Mouse (Mus musculus) CH12.LX (cell line): ENCODE data around the gene Krtap17-1. TPM values are rescaled to one million over a fixed set of nuclear protein-coding genes. Genes with fewer than 3 reads are reported as not detected.

Experiments
- DNase-seq: peaks from one replicate; pipeline ENCODE4 v3.0.0-alpha.2; 2013; ENCODE audit errors: extremely low read depth
- H3K27ac ChIP-seq: 2 replicates; pipeline ENCODE4 v1.5.1; 2012; ENCODE audit warnings: low read depth, mild to moderate bottlenecking, control low read depth, moderate library complexity; ENCODE audit not compliant: insufficient read depth
- H3K27me3 ChIP-seq: replicated peaks from 2 replicates; pipeline ENCODE3; 2012; ENCODE audit warnings: inconsistent platforms
- H3K36me3 ChIP-seq, 2 experiments: replicated peaks in 1 of 2; 2 replicates each; pipeline versions ENCODE3 to v1.6.1; 2012; ENCODE audit warnings: inconsistent platforms in 1 of 2, low read length in 1 of 2, mild to moderate bottlenecking in 1 of 2, mixed read lengths in 1 of 2, moderate library complexity in 1 of 2; ENCODE audit not compliant: control insufficient read depth in 1 of 2, insufficient read depth in 1 of 2
- H3K4me1 ChIP-seq, 2 experiments: 2 replicates each; pipeline ENCODE4 v1.6.1; 2012; ENCODE audit warnings: inconsistent platforms in 1 of 2, moderate library complexity in 1 of 2; ENCODE audit not compliant: insufficient read depth in 2 of 2, control insufficient read depth in 1 of 2
- H3K4me2 ChIP-seq: 2 replicates; pipeline ENCODE4 v1.6.1; 2012; ENCODE audit warnings: low read depth, mild to moderate bottlenecking, control low read depth; ENCODE audit not compliant: poor library complexity, insufficient read depth, severe bottlenecking
- H3K4me3 ChIP-seq, 3 experiments: fragments of 150-350 bp in 1 of 3; sonication (generic) in 1 of 3; replicated peaks in 1 of 3; 2 replicates each; pipeline versions ENCODE3 to v1.5.1; 2011 to 2012; ENCODE audit warnings: low read depth in 2 of 3, low read length in 2 of 3, mild to moderate bottlenecking in 2 of 3, moderate library complexity in 2 of 3, control low read depth in 1 of 3, improper control_type of control experiment in 1 of 3, inconsistent platforms in 1 of 3, mixed read lengths in 1 of 3; ENCODE audit not compliant: poor library complexity in 1 of 3
- H3K79me2 ChIP-seq: replicated peaks from 2 replicates; pipeline ENCODE4 v1.6.1; 2012; ENCODE audit warnings: mild to moderate bottlenecking, moderate library complexity; ENCODE audit not compliant: control insufficient read depth, poor library complexity, insufficient read depth, severe bottlenecking; ENCODE audit errors: extremely low read depth
- H3K9ac ChIP-seq: 2 replicates; pipeline ENCODE4 v1.6.1; 2012; ENCODE audit warnings: low read depth, mild to moderate bottlenecking, control low read depth, moderate library complexity; ENCODE audit not compliant: insufficient read depth
- H3K9me3 ChIP-seq: replicated peaks from 2 replicates; pipeline ENCODE3; 2012; ENCODE audit warnings: low read length, inconsistent platforms, mixed read lengths
- E2F4 ChIP-seq: IDR thresholded peaks from 2 replicates; pipeline ENCODE4 v1.6.1; 2011; ENCODE audit warnings: low read depth, low read length, improper control_type of control experiment; ENCODE audit not compliant: insufficient replicate concordance
- ELF1 ChIP-seq: IDR thresholded peaks from 2 replicates; pipeline ENCODE4 v1.6.1; 2014; ENCODE audit warnings: low read depth, mild to moderate bottlenecking, inconsistent platforms, low read length, improper control_type of control experiment
- HCFC1 ChIP-seq: IDR thresholded peaks from 2 replicates; pipeline ENCODE4 v1.6.1; 2012; ENCODE audit warnings: low read depth, mild to moderate bottlenecking, inconsistent platforms, low read length, improper control_type of control experiment
- IRF4 ChIP-seq: IDR thresholded peaks from 2 replicates; pipeline ENCODE4 v1.6.1; 2014; ENCODE audit warnings: low read depth, mild to moderate bottlenecking, inconsistent platforms, low read length, improper control_type of control experiment
- JUN ChIP-seq: IDR thresholded peaks from 2 replicates; pipeline ENCODE4 v1.6.1; 2011; ENCODE audit warnings: low read depth, mild to moderate bottlenecking, low read length, improper control_type of control experiment, moderate library complexity; ENCODE audit not compliant: insufficient read depth
- MAX ChIP-seq: IDR thresholded peaks from 2 replicates; pipeline ENCODE4 v1.6.1; 2011; ENCODE audit warnings: low read length, improper control_type of control experiment
- MXI1 ChIP-seq: IDR thresholded peaks from 2 replicates; pipeline ENCODE4 v1.6.1; 2011; ENCODE audit warnings: mild to moderate bottlenecking, low read depth, low read length, improper control_type of control experiment
- MYC ChIP-seq: IDR thresholded peaks from 2 replicates; pipeline ENCODE4 v1.6.1; 2011; ENCODE audit warnings: low read depth, mild to moderate bottlenecking, improper control_type of control experiment, low read length
- NRF1 ChIP-seq: IDR thresholded peaks from 2 replicates; pipeline ENCODE4 v1.6.1; 2014; ENCODE audit warnings: low read depth, mild to moderate bottlenecking, inconsistent platforms, low read length, improper control_type of control experiment, moderate library complexity
- POLR2AphosphoS2 ChIP-seq: IDR thresholded peaks from 2 replicates; pipeline ENCODE4 v1.6.1; 2011; ENCODE audit warnings: low read depth, low read length, improper control_type of control experiment
- RAD21 ChIP-seq: IDR thresholded peaks from 2 replicates; pipeline ENCODE4 v1.6.1; 2011; ENCODE audit warnings: low read depth, mild to moderate bottlenecking, low read length, improper control_type of control experiment, moderate library complexity
- RCOR1 ChIP-seq: conservative IDR thresholded peaks from 2 replicates; pipeline ENCODE4 v1.6.1; 2012; ENCODE audit warnings: low read depth, mild to moderate bottlenecking, inconsistent platforms, low read length, improper control_type of control experiment
- TBP ChIP-seq: conservative IDR thresholded peaks from 2 replicates; pipeline ENCODE4 v1.6.1; 2011; ENCODE audit warnings: low read depth, low read length, improper control_type of control experiment
- UBTF ChIP-seq: IDR thresholded peaks from 2 replicates; pipeline ENCODE4 v1.6.1; 2012; ENCODE audit warnings: low read depth, mild to moderate bottlenecking, inconsistent platforms, low read length, improper control_type of control experiment, moderate library complexity
- USF1 ChIP-seq: IDR thresholded peaks from 2 replicates; pipeline ENCODE4 v1.6.1; 2014; ENCODE audit warnings: low read depth, mild to moderate bottlenecking, inconsistent platforms, low read length, improper control_type of control experiment
- USF2 ChIP-seq: conservative IDR thresholded peaks from 2 replicates; pipeline ENCODE4 v1.6.1; 2011; ENCODE audit warnings: low read depth, low read length, improper control_type of control experiment
- ZKSCAN1 ChIP-seq: IDR thresholded peaks from 2 replicates; pipeline ENCODE4 v1.6.1; 2012; ENCODE audit warnings: low read depth, inconsistent platforms, low read length, improper control_type of control experiment, borderline replicate concordance
- ZMIZ1 ChIP-seq: IDR thresholded peaks from 2 replicates; pipeline ENCODE4 v1.6.1; 2012; ENCODE audit warnings: low read depth, mild to moderate bottlenecking, inconsistent platforms, low read length, improper control_type of control experiment
- dilution Hi-C: fragments of 300-500 bp; cut with MboI; formaldehyde crosslinking; loops from 2 replicates; pipeline ENCODE4 v1.14.3; 2020; ENCODE audit warnings: low sequenced_read_pairs; ENCODE audit not compliant: extremely low pct_unique_long_range_greater_than_20kb, extremely low pct_ligation_motif_present
- in situ Hi-C: fragments of 300-500 bp; cut with MboI; formaldehyde crosslinking; loops from 3 replicates; pipeline ENCODE4 v1.14.3; 2019; ENCODE audit warnings: low sequenced_read_pairs, low pct_ligation_motif_present, low pct_unique_long_range_greater_than_20kb, mixed read lengths
- polyA plus RNA-seq: library from polyadenylated mRNA; unstranded; fragments of >175 nt; gene quantifications from 2 replicates; pipeline ENCODE4 v1.2.1, GENCODE M21; 2012; ENCODE audit warnings: low read depth; ENCODE audit not compliant: insufficient read length
- total RNA-seq, 2 experiments: library from RNA; depleted of rRNA; stranded (reverse); fragments of 300-350 nt in 1 of 2; fragments of >200 nt in 1 of 2; gene quantifications; 2 replicates each; pipeline ENCODE4 v1.2.3; 2012 to 2014

Krtap17-1 gene
- total RNA-seq (2012; rRNA removed) (not detected in 2 replicates), total RNA-seq (2014; rRNA removed) (not detected in 2 replicates), polyA plus RNA-seq (not detected in 2 replicates)

- no peaks in the 10 kb centered on the region for H3K79me2 ChIP-seq
- in situ Hi-C loops (no loop called here), dilution Hi-C loops (no loop called here)
- DNase-seq: no peak
- no peaks in the 10 kb centered on the region for H3K36me3 ChIP-seq
- no peak within 1 kb of the TSS for H3K4me2 ChIP-seq
- H3K9ac ChIP-seq: no peak within 1 kb of the TSS
- no peaks in the 10 kb centered on the region for H3K9me3 ChIP-seq
- no peak within 1 kb of the TSS for H3K4me3 ChIP-seq
- peaks cover 79% of the 10 kb centered on the region for H3K27me3 ChIP-seq
- H3K27ac ChIP-seq: no peak within 1 kb of the TSS
- H3K4me1 ChIP-seq: peaks cover 0 to 1% of the 10 kb centered on the region in 2 experiments; a peak in 2 of 4 replicates
- no peak for TF ChIP-seq ZKSCAN1
- no peak for TF ChIP-seq TBP
- no peak for TF ChIP-seq USF2
- TF ChIP-seq RCOR1: no peak
Measured at GRCm38 (mm10) chr11:99993620-99994383, at the start of gene Krtap17-1. Gene Krtap17-1, minus strand, starts transcription at chr11:99993994.

- Histone ChIP-seq H3K36me3 (no peaks in the 10 kb centered on the region), H3K27me3 (peaks cover 91% of the 10 kb centered on the region), H3K4me1 (no peaks in the 10 kb centered on the region), H3K4me3 (no peak within 1 kb of the TSS), H3K79me2 (no peaks in the 10 kb centered on the region), H3K4me2 (no peak within 1 kb of the TSS), H3K9me3 (no peaks in the 10 kb centered on the region), H3K9ac (no peak within 1 kb of the TSS), H3K27ac (no peak within 1 kb of the TSS)
- DNase-seq: no peak
- TF ChIP-seq MAX (no peak), ZMIZ1 (no peak), ZKSCAN1 (no peak), USF1 (no peak), POLR2AphosphoS2 (no peak), HCFC1 (no peak), IRF4 (no peak), NRF1 (no peak), MYC (no peak), E2F4 (no peak), UBTF (no peak), RCOR1 (no peak), JUN (no peak), MXI1 (no peak), ELF1 (no peak), RAD21 (no peak)
- dilution Hi-C loops: no loop called here
- in situ Hi-C loops: no loop called here
Measured at GRCm38 (mm10) chr11:100041454-100041853, 47.7 kb upstream of the Krtap17-1 start, which contains the start of gene Krt34. Gene Krt34, minus strand, starts transcription at chr11:100041554.
